Mouse (Mus musculus) gastrocnemius, postnatal 25 days (tissue): ENCODE data around the gene Ccdc117. TPM values are rescaled to one million over a fixed set of nuclear protein-coding genes. Genes with fewer than 3 reads are reported as not detected.
"Not testable (repeated sequence)": the region's sequence is repeated elsewhere in the genome, so short reads cannot be mapped to it uniquely, and the experiment has no call there.

Source experiments
- DNase-seq: peaks from one replicate; pipeline ENCODE4 v3.0.0; 2022
- total RNA-seq, 2 experiments: library from RNA; stranded (reverse); gene quantifications; 1 replicate in 1 of 2; 2 replicates in 1 of 2; pipeline ENCODE4 v1.2.3; 2021

The Ccdc117 gene
- total RNA-seq, 2 experiments from 2014 or later, result 14.9 to 15.6 TPM

DNA sequence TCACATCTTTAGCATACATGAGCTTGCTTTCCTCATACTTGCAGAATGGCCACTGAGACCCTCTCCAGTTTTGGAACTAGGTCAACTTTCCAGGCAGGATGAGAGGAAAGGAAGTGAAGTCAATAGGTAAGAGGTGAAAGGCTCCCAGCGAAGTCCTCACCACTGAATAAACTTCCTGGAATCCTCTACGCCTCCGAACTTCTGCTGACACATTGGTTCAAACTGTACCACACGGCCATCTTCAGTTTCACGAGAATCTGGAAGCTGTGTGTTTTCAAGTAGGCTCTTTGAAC, 31.9 kb downstream of the Ccdc117 start:
- no peak for DNase-seq

GRCm38 (mm10) chr11:5509215-5510098, 32.5 kb downstream of the Ccdc117 start:
- DNase-seq, result no peak

- no peak for DNase-seq
Observed at GRCm38 (mm10) chr11:5505856-5506575, 36.0 kb downstream of the Ccdc117 start.

GRCm38 (mm10) chr11:5502351-5503051, 39.5 kb downstream of the Ccdc117 start:
- DNase-seq, result no peak

- no peak for DNase-seq
Observed at GRCm38 (mm10) chr11:5500903-5501741, 40.9 kb downstream of the Ccdc117 start.

GRCm38 (mm10) chr11:5499961-5500644, 41.9 kb downstream of the Ccdc117 start:
- DNase-seq, result no peak

DNA sequence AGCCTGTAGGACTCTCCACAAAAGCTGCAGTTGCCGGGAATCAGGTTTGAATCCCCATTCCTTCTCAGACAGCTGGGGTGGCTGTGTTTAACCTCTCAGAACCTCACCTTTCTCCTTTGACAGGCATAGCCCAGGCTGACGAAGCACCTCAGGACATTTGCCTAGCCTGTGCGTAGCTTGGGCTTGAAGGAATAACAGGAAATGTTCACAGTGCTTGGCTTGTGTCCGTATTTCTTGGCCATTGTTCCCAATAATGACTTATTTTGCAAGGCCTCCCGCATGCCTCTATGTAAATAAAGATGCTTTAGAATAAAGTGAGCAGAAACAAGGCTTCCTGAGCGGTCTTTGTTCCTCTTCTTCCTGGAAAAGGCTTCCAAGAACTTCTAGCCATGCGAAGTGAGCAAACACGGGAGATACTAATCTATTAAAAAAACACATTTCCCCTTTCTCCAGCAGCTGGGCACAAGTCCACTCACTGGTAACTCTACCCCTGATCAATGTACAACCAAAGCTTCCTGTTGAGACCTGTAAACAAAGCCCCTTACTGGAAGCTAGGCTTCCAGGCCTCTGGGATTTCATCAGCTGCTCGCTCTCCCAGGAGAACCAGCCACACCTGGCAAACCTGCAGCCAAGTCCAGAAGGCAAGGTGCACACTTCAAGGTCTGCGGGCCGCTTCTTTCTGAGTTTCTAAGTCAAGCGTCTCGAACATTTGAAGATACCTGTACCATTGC, 42.9 kb downstream of the Ccdc117 start:
- no peak for DNase-seq

DNA sequence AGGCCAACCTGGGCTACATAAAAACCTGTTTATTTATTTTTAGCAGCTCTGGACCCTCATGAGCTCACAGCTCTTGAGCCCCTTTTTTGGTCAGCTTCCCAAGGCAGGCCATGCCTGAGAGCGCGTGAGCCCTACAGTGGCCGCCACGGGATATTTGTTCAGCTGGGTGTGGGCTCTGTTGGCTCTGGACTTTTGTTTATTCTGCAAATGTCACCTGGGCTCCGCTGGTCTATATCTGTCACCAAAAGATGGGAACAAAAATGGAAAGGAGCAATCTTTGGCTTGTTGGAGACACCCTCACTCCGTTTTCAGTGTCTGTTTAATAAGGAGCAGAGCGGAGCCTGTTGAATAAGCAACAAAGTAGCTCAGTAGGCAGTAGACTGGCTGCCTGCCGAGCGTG, 43.6 kb downstream of the Ccdc117 start:
- no peak for DNase-seq

GRCm38 (mm10) chr11:5496559-5497248, 45.3 kb downstream of the Ccdc117 start:
- no peak for DNase-seq

DNA sequence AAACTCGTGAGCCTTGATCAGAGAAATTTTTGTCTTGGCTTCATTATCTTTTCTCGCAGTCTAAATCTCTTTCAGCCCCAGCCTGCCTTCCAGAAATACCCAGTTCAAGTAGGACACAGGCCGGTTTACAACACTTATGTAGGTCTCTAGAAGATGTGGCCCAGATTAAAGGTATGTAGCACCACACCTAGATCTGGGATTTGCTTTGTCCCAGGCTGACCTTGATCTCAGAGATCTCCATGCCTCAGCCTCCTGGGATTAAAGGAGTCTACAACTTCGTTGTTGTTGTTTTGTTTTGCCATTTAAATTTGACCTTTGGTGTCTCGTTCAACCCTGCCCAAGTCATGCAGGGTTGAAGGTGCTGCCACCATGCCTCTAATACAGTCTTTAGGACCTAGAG, 46.1 kb downstream of the Ccdc117 start:
- DNase-seq, result no peak

GRCm38 (mm10) chr11:5495286-5495832, 46.6 kb downstream of the Ccdc117 start:
- DNase-seq, result no peak

GRCm38 (mm10) chr11:5493869-5494268, 48.1 kb downstream of the Ccdc117 start:
- DNase-seq, result no peak

DNA sequence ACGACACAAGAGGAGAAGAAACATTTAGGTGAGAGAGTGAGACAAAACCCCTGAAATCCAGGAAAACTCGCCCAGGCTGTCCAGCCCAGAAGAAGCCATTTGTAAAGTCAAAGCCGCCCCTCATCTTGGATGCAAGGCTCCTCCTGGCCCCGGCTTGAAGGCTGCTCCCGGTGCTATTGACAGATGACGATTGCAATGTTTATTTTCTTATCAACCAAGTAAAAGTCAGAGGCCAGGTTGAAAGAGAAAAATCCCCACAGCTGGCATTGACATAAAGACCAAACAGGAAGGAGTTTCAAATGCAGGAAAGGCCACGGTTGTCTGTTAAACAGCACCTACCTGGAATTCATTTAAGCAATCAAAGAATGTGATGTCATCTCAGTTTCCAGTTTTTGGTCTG, 50.1 kb downstream of the Ccdc117 start:
- DNase-seq, result no peak

GRCm38 (mm10) chr11:5490989-5491656, 50.9 kb downstream of the Ccdc117 start:
- DNase-seq, result no peak

GRCm38 (mm10) chr11:5489433-5489832, 52.6 kb downstream of the Ccdc117 start:
- not testable (repeated sequence) for DNase-seq

GRCm38 (mm10) chr11:5485193-5486011, 56.6 kb downstream of the Ccdc117 start:
- DNase-seq, result peak; percentile 63

DNA sequence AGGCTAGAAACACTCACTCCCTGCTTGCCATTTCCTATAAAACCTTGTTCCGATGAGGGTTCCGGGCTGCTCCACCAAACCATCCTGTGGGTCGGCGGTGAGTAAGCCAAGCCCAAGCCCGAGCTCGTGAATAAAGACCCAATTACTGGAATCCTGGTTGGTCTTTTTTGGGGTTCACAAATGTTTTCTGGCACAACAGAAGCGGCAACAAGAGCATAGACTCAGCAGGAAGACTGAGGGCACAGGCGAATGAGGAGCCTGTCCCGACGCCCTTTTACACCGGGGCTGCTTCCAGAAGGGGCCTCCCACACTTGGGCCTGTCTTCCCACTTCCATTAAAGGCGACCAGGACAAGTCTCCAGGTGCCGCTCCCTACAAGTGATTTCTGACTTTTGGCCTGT, 59.4 kb downstream of the Ccdc117 start:
- DNase-seq, result no peak
